Mouse (Mus musculus) cerebellum, adult 2 months (tissue): ENCODE measurements at regions not wholly inside any gene's neighbourhood (a gene's known extent, or its start where the extent isn't known, plus 50 kb on each side); places are given as distances from the start of the nearest gene placed in this dataset.

Experiments
- CTCF ChIP-seq: fragments of 200-500 bp; IDR thresholded peaks from 2 replicates; pipeline ENCODE4 v1.5.1; 2011; ENCODE audit warnings: low read depth, mild to moderate bottlenecking, control low read depth, low read length, moderate library complexity, borderline replicate concordance; ENCODE audit not compliant: insufficient read depth
- POLR2A ChIP-seq: fragments of 200-500 bp; IDR thresholded peaks from 2 replicates; pipeline ENCODE4 v1.6.1; 2011; ENCODE audit warnings: low read length, control low read depth, borderline replicate concordance; ENCODE audit not compliant: insufficient read depth

GRCm38 (mm10) chr4:53307121-53307520 is 133.1 kb upstream of the Slc44a1 start:
- TF ChIP-seq CTCF (no peak), POLR2A (no peak)
